Mouse (Mus musculus): ENCODE data around the gene Slc25a18. TPM values are rescaled to one million over a fixed set of nuclear protein-coding genes. Genes with fewer than 3 reads are reported as not detected.

Slc25a18 gene
- polyA plus RNA-seq, 1 experiment from 2014 or later: 2.0 TPM

DNA sequence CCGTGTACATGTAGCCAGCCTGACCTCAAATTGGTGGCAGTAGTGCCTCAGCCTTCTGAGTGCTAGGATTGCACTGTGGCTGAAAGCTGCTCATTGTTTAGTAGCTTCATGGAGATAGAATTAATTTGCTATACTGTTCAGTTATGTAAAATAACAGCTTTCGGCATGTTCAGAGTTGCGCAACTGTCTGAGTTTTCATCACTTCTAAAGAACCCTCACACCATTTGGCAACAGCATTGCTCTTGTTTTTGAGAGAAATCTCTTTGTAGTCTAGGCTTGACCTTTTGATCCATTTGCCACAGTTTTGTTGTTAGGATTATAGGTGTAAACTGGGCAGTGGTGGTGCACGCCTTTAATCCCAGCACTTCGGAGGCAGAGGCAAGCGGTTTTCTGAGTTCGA lies 66.9 kb downstream of the Slc25a18 start:
- ATAC-seq: no peak
- Histone ChIP-seq H3K36me3 (ENCODE audit: control insufficient read depth, insufficient read depth, low read length) (no peaks in the 10 kb centered on the region), H3K4me1 (ENCODE audit: control insufficient read depth, insufficient read depth, low read length) (peaks cover 6% of the 10 kb centered on the region), H3K27ac (ENCODE audit: low read depth, low read length) (no peak overlapping the region), H3K9ac (ENCODE audit: low read length) (no peak overlapping the region), H3K9me3 (replicated peaks; ENCODE audit: control insufficient read depth, low read length) (no peaks in the 10 kb centered on the region), H3K4me2 (ENCODE audit: low read length) (no peak overlapping the region), H3K4me3 (ENCODE audit: low read depth, low read length) (no peak overlapping the region), H3K27me3 (replicated peaks; ENCODE audit: control insufficient read depth, insufficient read depth, low read length) (no peaks in the 10 kb centered on the region)
- DNase-seq (ENCODE audit: low spot score): no peak
- 97% methylated on average over 7 of the region's 7 CpGs for whole genome bisulfite sequencing

- H3K9ac ChIP-seq (ENCODE audit: low read length): no peak overlapping the region
- peaks cover 6% of the 10 kb centered on the region for H3K4me1 ChIP-seq (ENCODE audit: control insufficient read depth, insufficient read depth, low read length)
- H3K9me3 ChIP-seq (replicated peaks; ENCODE audit: control insufficient read depth, low read length): no peaks in the 10 kb centered on the region
- no peak overlapping the region for H3K27ac ChIP-seq (ENCODE audit: low read depth, low read length)
- ATAC-seq: no peak
- no peak overlapping the region for H3K4me2 ChIP-seq (ENCODE audit: low read length)
- H3K36me3 ChIP-seq (ENCODE audit: control insufficient read depth, insufficient read depth, low read length): no peaks in the 10 kb centered on the region
- no peak for DNase-seq (ENCODE audit: low spot score)
- H3K27me3 ChIP-seq (replicated peaks; ENCODE audit: control insufficient read depth, insufficient read depth, low read length): no peaks in the 10 kb centered on the region
- H3K4me3 ChIP-seq (ENCODE audit: low read depth, low read length): no peak overlapping the region
- 82% methylated on average over 5 of the region's 5 CpGs for WGBS
These were observed 68.4 kb downstream of the Slc25a18 start for GRCm38 (mm10) chr6:120841754-120842153.

Small RNAs within 50 kb of the gene (microRNA-seq; reads per million reads assigned to microRNA genes)
- not detected for gene Gm25193

Other genes starting within 250 kb of the Slc25a18 start
- 9.0 and 10.4 TPM in 2 replicates for gene Hdhd5, start 242.3 kb upstream of the Slc25a18 start, polyA plus RNA-seq (2014; fragmentation: Nextera tagmentation; extraction: Ambion mirVana)
- gene Cecr2, start 107.2 kb upstream of the Slc25a18 start, polyA plus RNA-seq (2014; fragmentation: Nextera tagmentation; extraction: Ambion mirVana): 5.3 and 5.6 TPM in 2 replicates
- gene Atp6v1e1, start 49.2 kb downstream of the Slc25a18 start, polyA plus RNA-seq (2014; fragmentation: Nextera tagmentation; extraction: Ambion mirVana): 255 and 275 TPM in 2 replicates
- 31.2 and 31.3 TPM in 2 replicates for gene Bcl2l13, start 62.6 kb downstream of the Slc25a18 start, polyA plus RNA-seq (2014; fragmentation: Nextera tagmentation; extraction: Ambion mirVana)
- 28.9 and 29.5 TPM in 2 replicates for gene Bid, start 143.3 kb downstream of the Slc25a18 start, polyA plus RNA-seq (2014; fragmentation: Nextera tagmentation; extraction: Ambion mirVana)